Mouse (Mus musculus) regulatory T cell (primary cell): ENCODE measurements at regions not wholly inside any gene's neighbourhood (a gene's known extent, or its start where the extent isn't known, plus 50 kb on each side); places are given as distances from the start of the nearest gene placed in this dataset.
"Not testable (repeated sequence)": the region's sequence is repeated elsewhere in the genome, so short reads cannot be mapped to it uniquely, and the experiment has no call there.

Source experiments
- in situ Hi-C: fragments of 300-600 bp; cut with MboI, MseI; formaldehyde crosslinking; loops from one replicate; pipeline ENCODE4 v1.15.1; 2025; ENCODE audit warnings: high pct_unique_total_duplicates

GRCm38 (mm10) chrX:170735786-170736185 lies 63.3 kb downstream of the Asmt start:
- in situ Hi-C loops, result loop anchor here (5.0 to 10.0 kb wide), 2 partner anchors 72 to 99 kb away; no protein-coding TSS in a partner anchor

GRCm38 (mm10) chrX:170753507-170754256 lies 81.2 kb downstream of the Asmt start:
- in situ Hi-C loops, result not testable (repeated sequence)
